Mouse (Mus musculus) ES-Bruce4 (cell line): ENCODE results near the gene Zfp36. TPM values are rescaled to one million over a fixed set of nuclear protein-coding genes. Genes with fewer than 3 reads are reported as not detected.

Experiments
- H3K27ac ChIP-seq: 2 replicates; pipeline ENCODE4 v1.5.1; 2012; ENCODE audit warnings: low read length, inconsistent platforms; ENCODE audit not compliant: insufficient read depth
- H3K27me3 ChIP-seq: 2 replicates; pipeline ENCODE4 v1.6.1; 2012; ENCODE audit warnings: mild to moderate bottlenecking, low read length, inconsistent platforms; ENCODE audit not compliant: control insufficient read depth, poor library complexity, insufficient read depth, severe bottlenecking
- H3K36me3 ChIP-seq: 2 replicates; pipeline ENCODE4 v1.6.1; 2012; ENCODE audit warnings: inconsistent platforms, mild to moderate bottlenecking, low read length, moderate library complexity; ENCODE audit not compliant: control insufficient read depth, poor library complexity, insufficient read depth, severe bottlenecking
- H3K4me1 ChIP-seq: one replicate; pipeline ENCODE4 v1.8.1; 2011; ENCODE audit warnings: low read length; ENCODE audit not compliant: control insufficient read depth, insufficient read depth
- H3K4me3 ChIP-seq: 2 replicates; pipeline ENCODE4 v1.5.1; 2011; ENCODE audit warnings: low read depth, mild to moderate bottlenecking, low read length
- H3K9ac ChIP-seq: 2 replicates; pipeline ENCODE4 v1.6.1; 2012; ENCODE audit warnings: low read depth, mild to moderate bottlenecking, inconsistent platforms; ENCODE audit not compliant: poor library complexity, severe bottlenecking
- H3K9me3 ChIP-seq: replicated peaks from 2 replicates; pipeline ENCODE4 v1.6.1; 2012; ENCODE audit warnings: mild to moderate bottlenecking, low read length, inconsistent platforms; ENCODE audit not compliant: control insufficient read depth, poor library complexity, insufficient read depth, severe bottlenecking
- CTCF ChIP-seq: IDR thresholded peaks from one replicate; pipeline ENCODE4 v1.8.1; 2011; ENCODE audit warnings: low read depth, low read length
- EP300 ChIP-seq: IDR thresholded peaks from 2 replicates; pipeline ENCODE4 v1.6.1; 2011; ENCODE audit warnings: low read depth, low read length; ENCODE audit not compliant: insufficient read depth
- POLR2A ChIP-seq: IDR thresholded peaks from one replicate; pipeline ENCODE4 v1.8.1; 2011; ENCODE audit warnings: low read length; ENCODE audit not compliant: insufficient read depth
- polyA plus RNA-seq: library from polyadenylated mRNA; stranded (reverse); fragments of >200 nt; gene quantifications from 2 replicates; pipeline ENCODE4 v1.2.4, GENCODE M21; 2011; ENCODE audit warnings: low read depth; ENCODE audit not compliant: missing spikeins, insufficient read depth, insufficient read length

Gene Zfp36
- polyA plus RNA-seq, 1 experiment, result 25.7 TPM

GRCm38 (mm10) chr7:28339213-28339917, 40.7 kb downstream of the Zfp36 start:
- H3K4me1 ChIP-seq, result peaks cover 3% of the 10 kb centered on the region
- peak overlapping the region; percentile 84 for H3K4me3 ChIP-seq
- no peak for TF ChIP-seq EP300
- TF ChIP-seq POLR2A, result no peak
- peak; percentile 22 for TF ChIP-seq CTCF
- H3K9ac ChIP-seq, result peak overlapping the region; percentile 73
- H3K27ac ChIP-seq, result peak overlapping the region; percentile 93
- no peaks in the 10 kb centered on the region for H3K36me3 ChIP-seq
- H3K9me3 ChIP-seq, result no peaks in the 10 kb centered on the region
- H3K27me3 ChIP-seq, result no peaks in the 10 kb centered on the region

- Histone ChIP-seq H3K27ac (peak within 1 kb of the TSS; percentile 93), H3K9ac (peak within 1 kb of the TSS; percentile 73), H3K4me1 (peaks cover 3% of the 10 kb centered on the region), H3K4me3 (peak within 1 kb of the TSS; percentile 92), H3K27me3 (no peaks in the 10 kb centered on the region), H3K36me3 (0 out of 2 replicates have a peak, but pooled peaks cover 2% of the 10 kb centered on the region), H3K9me3 (no peaks in the 10 kb centered on the region)
- no peak for TF ChIP-seq CTCF
- no peak for TF ChIP-seq EP300
- no peak for TF ChIP-seq POLR2A
Observed at GRCm38 (mm10) chr7:28338108-28338998, 41.7 kb downstream of the Zfp36 start, which contains the start of gene Supt5. Gene Supt5 (minus strand): TSS chr7:28338746.

GRCm38 (mm10) chr7:28335471-28335870, 44.6 kb downstream of the Zfp36 start:
- TF ChIP-seq CTCF (no peak), POLR2A (no peak), EP300 (no peak)
- no peaks in the 10 kb centered on the region for H3K27me3 ChIP-seq
- no peaks in the 10 kb centered on the region for H3K9me3 ChIP-seq
- H3K4me1 ChIP-seq, result no peaks in the 10 kb centered on the region
- no peak overlapping the region for H3K9ac ChIP-seq
- H3K36me3 ChIP-seq, result peaks cover 14% of the 10 kb centered on the region
- H3K27ac ChIP-seq, result no peak overlapping the region
- no peak overlapping the region for H3K4me3 ChIP-seq

GRCm38 (mm10) chr7:28334534-28334933, 45.5 kb downstream of the Zfp36 start:
- Histone ChIP-seq H3K27ac (no peak overlapping the region), H3K9me3 (no peaks in the 10 kb centered on the region), H3K4me3 (no peak overlapping the region), H3K27me3 (no peaks in the 10 kb centered on the region), H3K4me1 (no peaks in the 10 kb centered on the region), H3K36me3 (peaks cover 22% of the 10 kb centered on the region), H3K9ac (no peak overlapping the region)
- TF ChIP-seq EP300, result no peak
- TF ChIP-seq POLR2A, result no peak
- no peak for TF ChIP-seq CTCF

- Histone ChIP-seq H3K9me3 (no peaks in the 10 kb centered on the region), H3K4me1 (no peaks in the 10 kb centered on the region), H3K4me3 (no peak overlapping the region), H3K36me3 (peaks cover 74% of the 10 kb centered on the region), H3K27ac (no peak overlapping the region), H3K27me3 (no peaks in the 10 kb centered on the region), H3K9ac (no peak overlapping the region)
- no peak for TF ChIP-seq EP300
- no peak for TF ChIP-seq POLR2A
- no peak for TF ChIP-seq CTCF
Observed at GRCm38 (mm10) chr7:28328260-28328659, 51.8 kb downstream of the Zfp36 start.

Other genes starting within 250 kb of the Zfp36 start
- gene Fbl, start 210.5 kb downstream of the Zfp36 start, polyA plus RNA-seq, result 441 and 480 TPM in 2 replicates
- 9.2 and 9.5 TPM in 2 replicates for gene Dyrk1b, start 200.8 kb downstream of the Zfp36 start, polyA plus RNA-seq
- gene Eid2, start 112.4 kb downstream of the Zfp36 start, polyA plus RNA-seq, result 17.2 and 17.3 TPM in 2 replicates
- gene Eid2b, start 102.5 kb downstream of the Zfp36 start, polyA plus RNA-seq, result 8.5 and 8.8 TPM in 2 replicates
- 0.70 and 3.2 TPM in 2 replicates for gene Selenov, start 89.1 kb downstream of the Zfp36 start, polyA plus RNA-seq
- 9.5 and 10.5 TPM in 2 replicates for gene Dll3, start 78.0 kb downstream of the Zfp36 start, polyA plus RNA-seq
- 70.5 and 76.4 TPM in 2 replicates for gene Timm50, start 68.2 kb downstream of the Zfp36 start, polyA plus RNA-seq
- gene Supt5, start 41.5 kb downstream of the Zfp36 start, polyA plus RNA-seq, result 98.4 and 101 TPM in 2 replicates
- gene Rps16, start 29.6 kb downstream of the Zfp36 start, polyA plus RNA-seq, result 1,972 and 2,086 TPM in 2 replicates
- 85.5 and 90.1 TPM in 2 replicates for gene Plekhg2, start 7.7 kb downstream of the Zfp36 start, polyA plus RNA-seq
- gene Med29, start 12.5 kb upstream of the Zfp36 start, polyA plus RNA-seq, result 16.6 and 18.1 TPM in 2 replicates
- 88.7 and 96.2 TPM in 2 replicates for gene Paf1, start 12.7 kb upstream of the Zfp36 start, polyA plus RNA-seq
- 37.6 and 45.2 TPM in 2 replicates for gene Gmfg, start 57.2 kb upstream of the Zfp36 start, polyA plus RNA-seq
- gene Lrfn1, start 71.7 kb upstream of the Zfp36 start, polyA plus RNA-seq, result 14.6 and 21.9 TPM in 2 replicates
- gene Ifnl2, start 130.2 kb upstream of the Zfp36 start, polyA plus RNA-seq, result not detected in 2 replicates
- gene Ifnl3, start 142.6 kb upstream of the Zfp36 start, polyA plus RNA-seq, result not detected in 2 replicates
- not detected in 2 replicates for gene Sycn, start 160.6 kb upstream of the Zfp36 start, polyA plus RNA-seq
- gene Nccrp1, start 167.0 kb upstream of the Zfp36 start, polyA plus RNA-seq, result 4.5 and 6.4 TPM in 2 replicates
- gene Samd4b, start 217.9 kb upstream of the Zfp36 start, polyA plus RNA-seq, result 86.0 and 94.1 TPM in 2 replicates
- gene Pak4, start 217.9 kb upstream of the Zfp36 start, polyA plus RNA-seq, result 64.4 and 75.1 TPM in 2 replicates